Comparison of ENCODE assay signal across 14 mouse cellular contexts in the genomic region with DNA sequence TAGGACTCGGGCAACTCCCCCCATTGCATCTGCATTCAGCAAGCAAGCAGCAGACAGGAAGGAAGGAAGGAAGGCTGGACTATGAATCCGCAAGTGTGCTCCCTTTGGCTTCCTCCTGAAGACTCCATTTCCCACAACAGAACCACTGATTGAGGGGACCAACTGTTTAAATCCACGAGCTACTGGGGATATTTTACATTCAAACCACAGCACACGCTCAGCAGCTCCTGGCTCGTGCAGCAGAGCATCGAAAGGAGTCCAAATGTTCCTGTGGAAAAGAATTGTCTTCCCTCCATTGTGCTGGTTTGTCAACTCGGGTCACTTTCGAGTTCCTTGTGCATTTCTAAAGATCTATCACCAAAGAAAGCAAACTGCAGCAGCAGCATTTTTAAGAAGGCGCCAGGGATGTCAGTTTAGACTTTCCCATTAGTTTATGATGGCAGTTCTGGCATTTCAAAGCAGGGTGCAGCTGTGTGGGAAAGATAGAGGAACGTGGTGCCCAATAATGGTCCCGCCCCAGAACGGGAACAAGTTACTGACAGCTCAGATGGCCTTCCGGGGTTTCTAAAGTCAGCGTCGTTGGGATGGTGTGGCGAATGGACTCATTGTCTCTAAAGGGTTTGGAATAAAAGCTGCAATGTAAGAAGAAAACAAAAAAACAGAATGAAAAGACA. TPM values are rescaled to one million over a fixed set of nuclear protein-coding genes. Genes with fewer than 3 reads are reported as not detected.
DNase-seq lines count a peak whose midpoint lies in the region; ATAC-seq lines count a peak whose summit lies in the region.
"Had no signal": no experiment of that assay in that cellular context is flagged by ENCODE, and none has a peak within 500 bp of the region (broad histone marks: within the 10 kb centered on the region; RNA-seq: fewer than 3 reads in every experiment).

No protein-coding gene starts in this region.

- no peaks in the 10 kb centered on the region for H3K9me3 ChIP-seq in forebrain, embryonic 10.5 days
- H3K9me3 ChIP-seq in forebrain, embryonic 12.5 days = no peaks in the 10 kb centered on the region
- H3K9me3 ChIP-seq in hindbrain, embryonic 16.5 days (ENCODE audit: control insufficient read depth, low read length) = no peaks in the 10 kb centered on the region
- H3K9me3 ChIP-seq: limb, embryonic 12.5 days; midbrain, embryonic 13.5 days had no signal

- H3K4me3 ChIP-seq in forebrain, embryonic 10.5 days = no peak overlapping the region
- no peak overlapping the region for H3K4me3 ChIP-seq in forebrain, embryonic 12.5 days (replicated peaks)
- H3K4me3 ChIP-seq in hindbrain, embryonic 16.5 days (ENCODE audit: low read length) = no peak overlapping the region
- H3K4me3 ChIP-seq: limb, embryonic 12.5 days; midbrain, embryonic 13.5 days had no signal

- ATAC-seq in forebrain, embryonic 12.5 days (ENCODE audit: low FRiP score) = no peak
- ATAC-seq in hindbrain, embryonic 16.5 days = peak; percentile 94
- no peak for ATAC-seq in monocyte, adult 5-6 weeks (replicated peaks; ENCODE audit: insufficient number of reproducible peaks, low FRiP score, low TSS enrichment, poor library complexity, severe bottlenecking)
- ATAC-seq: midbrain, embryonic 13.5 days had no signal

- H3K4me2 ChIP-seq in forebrain, embryonic 12.5 days = no peak overlapping the region
- no peak overlapping the region for H3K4me2 ChIP-seq in hindbrain, embryonic 16.5 days (ENCODE audit: low read length)
- H3K4me2 ChIP-seq: limb, embryonic 12.5 days; midbrain, embryonic 13.5 days had no signal

- DNase-seq in forebrain, embryonic 10.5 days (ENCODE audit: extremely low spot score, low spot score) = no peak
- DNase-seq in right cerebral cortex, postnatal 10 days (ENCODE audit: low spot score in 2 of 2) = peak; percentile 50 to 67
- no peak for DNase-seq in right cerebral cortex, postnatal 25 days
- no peak for DNase-seq in adrenal gland, adult 18-20 months (ENCODE audit: low spot score in 2 of 2)
- no peak for DNase-seq in spleen, postnatal 4 days (ENCODE audit: low spot score in 2 of 2)
- DNase-seq: heart, postnatal 14 days; kidney, adult 9 months; lung, adult 2 months; thymus, postnatal 4 days had no signal

- no peaks in the 10 kb centered on the region for H3K36me3 ChIP-seq in forebrain, embryonic 10.5 days (replicated peaks)
- H3K36me3 ChIP-seq in forebrain, embryonic 12.5 days (replicated peaks) = no peaks in the 10 kb centered on the region
- no peaks in the 10 kb centered on the region for H3K36me3 ChIP-seq in hindbrain, embryonic 16.5 days (ENCODE audit: control insufficient read depth, insufficient read depth, low read length)
- H3K36me3 ChIP-seq: limb, embryonic 12.5 days; midbrain, embryonic 13.5 days had no signal

- H3K4me1 ChIP-seq in forebrain, embryonic 10.5 days = peaks cover 23% of the 10 kb centered on the region
- peaks cover 13% of the 10 kb centered on the region; the same call in 1 of the 2 replicates for H3K4me1 ChIP-seq in forebrain, embryonic 12.5 days
- no peaks in the 10 kb centered on the region for H3K4me1 ChIP-seq in hindbrain, embryonic 16.5 days (ENCODE audit: control insufficient read depth, insufficient read depth, low read depth, low read length)
- H3K4me1 ChIP-seq: limb, embryonic 12.5 days; midbrain, embryonic 13.5 days had no signal

- no peak overlapping the region for H3K9ac ChIP-seq in forebrain, embryonic 12.5 days
- H3K9ac ChIP-seq in hindbrain, embryonic 16.5 days (ENCODE audit: low read depth, low read length) = no peak overlapping the region
- H3K9ac ChIP-seq: limb, embryonic 12.5 days; midbrain, embryonic 13.5 days had no signal

- WGBS in forebrain, embryonic 10.5 days = 86% methylated on average over 16 of the region's 16 CpGs
- WGBS in forebrain, embryonic 12.5 days = 76% methylated on average over 16 of the region's 16 CpGs
- WGBS in hindbrain, embryonic 16.5 days = 33% methylated on average over 16 of the region's 16 CpGs

- H3K27me3 ChIP-seq in forebrain, embryonic 10.5 days (ENCODE audit: poor library complexity, severe bottlenecking) = no peaks in the 10 kb centered on the region
- H3K27me3 ChIP-seq in forebrain, embryonic 12.5 days = no peaks in the 10 kb centered on the region
- H3K27me3 ChIP-seq in hindbrain, embryonic 16.5 days (replicated peaks; ENCODE audit: control insufficient read depth, insufficient read depth, low read length) = no peaks in the 10 kb centered on the region
- H3K27me3 ChIP-seq: limb, embryonic 12.5 days; midbrain, embryonic 13.5 days had no signal

- peak overlapping the region; percentile 26; the same call in 1 of the 2 replicates for H3K27ac ChIP-seq in forebrain, embryonic 10.5 days
- H3K27ac ChIP-seq in forebrain, embryonic 12.5 days = no peak overlapping the region
- peak overlapping the region; percentile 55 for H3K27ac ChIP-seq in hindbrain, embryonic 16.5 days (ENCODE audit: low read depth, low read length)
- H3K27ac ChIP-seq: limb, embryonic 12.5 days; midbrain, embryonic 13.5 days had no signal

RNA-seq across cellular contexts. Expression of a gene that starts 36.8 kb away (rescaled TPM):
- polyA plus RNA-seq in forebrain, embryonic 10.5 days (2016; fragmentation: Nextera tagmentation; extraction: Ambion mirVana) = not detected in 2 replicates
- not detected in 2 replicates for polyA plus RNA-seq in forebrain, embryonic 12.5 days (2016; fragmentation: Nextera tagmentation; extraction: Ambion mirVana)
- polyA plus RNA-seq in hindbrain, embryonic 16.5 days (2015; fragmentation: Nextera tagmentation; extraction: Ambion mirVana) = not detected in 2 replicates
- total RNA-seq in adrenal gland, adult 18-20 months (2021) = not detected
- 0.48 TPM in 1 of 3 replicates, not detected in the others for total RNA-seq in monocyte, adult 5-6 weeks (2017)
- total RNA-seq: heart, postnatal 14 days had no signal
- polyA plus RNA-seq: limb, embryonic 12.5 days; lung, adult 2 months; midbrain, embryonic 13.5 days had no signal

Comparison
In these comparisons a context has a peak if more than half of its experiments do, and no peak if none do; other contexts are left out.
1. DNase-seq: peak in right cerebral cortex, postnatal 10 days (2 of 2); none in forebrain, embryonic 10.5 days (single experiment), right cerebral cortex, postnatal 25 days (single experiment), adrenal gland, adult 18-20 months (0 of 2) and spleen, postnatal 4 days (0 of 2).